Mouse (Mus musculus) lung, postnatal 10 days (tissue): ENCODE measurements at regions not wholly inside any gene's neighbourhood (a gene's known extent, or its start where the extent isn't known, plus 50 kb on each side); places are given as distances from the start of the nearest gene placed in this dataset.

ENCODE experiments used
- DNase-seq: peaks from one replicate; pipeline ENCODE4 v3.0.0; 2021

- no peak for DNase-seq
Observed at GRCm38 (mm10) chr10:19187716-19188081, 168.6 kb upstream of the Olig3 start.

GRCm38 (mm10) chr10:19187084-19187615 lies 169.2 kb upstream of the Olig3 start:
- no peak for DNase-seq

GRCm38 (mm10) chr10:19185790-19186581 lies 170.3 kb upstream of the Olig3 start:
- peak; percentile 66 for DNase-seq

- no peak for DNase-seq
Observed at GRCm38 (mm10) chr10:19184886-19185285, 169.4 kb upstream of the Tnfaip3 start.

GRCm38 (mm10) chr10:19177895-19178294 lies 162.4 kb upstream of the Tnfaip3 start:
- no peak for DNase-seq

- no peak for DNase-seq
Observed at GRCm38 (mm10) chr10:19177414-19177813, 162.0 kb upstream of the Tnfaip3 start.

- no peak for DNase-seq
Observed at GRCm38 (mm10) chr10:19176249-19176648, 160.8 kb upstream of the Tnfaip3 start.

- no peak for DNase-seq
Observed at GRCm38 (mm10) chr10:19171834-19172233, 156.4 kb upstream of the Tnfaip3 start.

- no peak for DNase-seq
Observed at GRCm38 (mm10) chr10:19170596-19170995, 155.1 kb upstream of the Tnfaip3 start.

- no peak for DNase-seq
Observed at GRCm38 (mm10) chr10:19169272-19169671, 153.8 kb upstream of the Tnfaip3 start.

- no peak for DNase-seq
Observed at GRCm38 (mm10) chr10:19168362-19168761, 152.9 kb upstream of the Tnfaip3 start.

- DNase-seq, result peak; percentile 73
Observed at GRCm38 (mm10) chr10:19167641-19168271, 152.3 kb upstream of the Tnfaip3 start.

- no peak for DNase-seq
Observed at GRCm38 (mm10) chr10:19167101-19167500, 151.6 kb upstream of the Tnfaip3 start.

- no peak for DNase-seq
Observed at GRCm38 (mm10) chr10:19162104-19162503, 146.6 kb upstream of the Tnfaip3 start.

GRCm38 (mm10) chr10:19161149-19161548 lies 145.7 kb upstream of the Tnfaip3 start:
- DNase-seq, result no peak

- DNase-seq, result no peak
Observed at GRCm38 (mm10) chr10:19154041-19154440, 138.6 kb upstream of the Tnfaip3 start.

GRCm38 (mm10) chr10:19152773-19153172 lies 137.3 kb upstream of the Tnfaip3 start:
- DNase-seq, result no peak

- no peak for DNase-seq
Observed at GRCm38 (mm10) chr10:19150766-19151165, 135.3 kb upstream of the Tnfaip3 start.

GRCm38 (mm10) chr10:19150005-19150404 lies 134.5 kb upstream of the Tnfaip3 start:
- no peak for DNase-seq

- no peak for DNase-seq
Observed at GRCm38 (mm10) chr10:19149196-19149869, 133.9 kb upstream of the Tnfaip3 start.

GRCm38 (mm10) chr10:19141481-19141880 lies 126.0 kb upstream of the Tnfaip3 start:
- DNase-seq, result no peak

GRCm38 (mm10) chr10:19140628-19141027 lies 125.2 kb upstream of the Tnfaip3 start:
- DNase-seq, result peak; percentile 35

- DNase-seq, result no peak
Observed at GRCm38 (mm10) chr10:19139234-19139633, 123.8 kb upstream of the Tnfaip3 start.

GRCm38 (mm10) chr10:19138258-19138657 lies 122.8 kb upstream of the Tnfaip3 start:
- DNase-seq, result no peak
